Mouse (Mus musculus): ENCODE measurements around the gene Lrrc29.

Lrrc29 gene

GRCm38 (mm10) chr8:105331469-105331868 lies 5.4 kb upstream of the Lrrc29 start:
- no peak for TF ChIP-seq GATA4 (IDR thresholded peaks at IDR 0.05; ENCODE audit: insufficient replicate concordance, low read length)

GRCm38 (mm10) chr8:105330325-105330724 lies 4.2 kb upstream of the Lrrc29 start:
- TF ChIP-seq GATA4 (IDR thresholded peaks at IDR 0.05; ENCODE audit: insufficient replicate concordance, low read length), result no peak

- TF ChIP-seq GATA4 (IDR thresholded peaks at IDR 0.05; ENCODE audit: insufficient replicate concordance, low read length), result no peak
These were observed 890 bp upstream of the Lrrc29 start for GRCm38 (mm10) chr8:105326968-105327367.

- no peak for TF ChIP-seq GATA4 (IDR thresholded peaks at IDR 0.05; ENCODE audit: insufficient replicate concordance, low read length)
These were observed 411 bp downstream of the Lrrc29 start for GRCm38 (mm10) chr8:105325641-105326093.

- TF ChIP-seq GATA4 (IDR thresholded peaks at IDR 0.05; ENCODE audit: insufficient replicate concordance, low read length), result no peak
These were observed 2.9 kb downstream of the Lrrc29 start for GRCm38 (mm10) chr8:105323183-105323582.

- TF ChIP-seq GATA4 (IDR thresholded peaks at IDR 0.05; ENCODE audit: insufficient replicate concordance, low read length), result no peak
These were observed 7.4 kb downstream of the Lrrc29 start for GRCm38 (mm10) chr8:105318662-105319190.

- no peak for TF ChIP-seq GATA4 (IDR thresholded peaks at IDR 0.05; ENCODE audit: insufficient replicate concordance, low read length)
These were observed 8.1 kb downstream of the Lrrc29 start for GRCm38 (mm10) chr8:105317941-105318340.

GRCm38 (mm10) chr8:105315073-105315769 lies 10.9 kb downstream of the Lrrc29 start:
- no peak for TF ChIP-seq GATA4 (IDR thresholded peaks at IDR 0.05; ENCODE audit: insufficient replicate concordance, low read length)

GRCm38 (mm10) chr8:105313622-105314402 lies 12.3 kb downstream of the Lrrc29 start:
- no peak for TF ChIP-seq GATA4 (IDR thresholded peaks at IDR 0.05; ENCODE audit: insufficient replicate concordance, low read length)

- no peak for TF ChIP-seq GATA4 (IDR thresholded peaks at IDR 0.05; ENCODE audit: insufficient replicate concordance, low read length)
These were observed 13.1 kb downstream of the Lrrc29 start for GRCm38 (mm10) chr8:105312891-105313481.

GRCm38 (mm10) chr8:105311718-105312117 lies 14.4 kb downstream of the Lrrc29 start:
- no peak for TF ChIP-seq GATA4 (IDR thresholded peaks at IDR 0.05; ENCODE audit: insufficient replicate concordance, low read length)

- TF ChIP-seq GATA4 (IDR thresholded peaks at IDR 0.05; ENCODE audit: insufficient replicate concordance, low read length), result no peak
These were observed 16.0 kb downstream of the Lrrc29 start for GRCm38 (mm10) chr8:105310118-105310517.

- no peak for TF ChIP-seq GATA4 (IDR thresholded peaks at IDR 0.05; ENCODE audit: insufficient replicate concordance, low read length)
These were observed 16.8 kb downstream of the Lrrc29 start for GRCm38 (mm10) chr8:105309142-105309847.

- no peak for TF ChIP-seq GATA4 (IDR thresholded peaks at IDR 0.05; ENCODE audit: insufficient replicate concordance, low read length)
These were observed 17.6 kb downstream of the Lrrc29 start for GRCm38 (mm10) chr8:105308428-105308827.

- TF ChIP-seq GATA4 (IDR thresholded peaks at IDR 0.05; ENCODE audit: insufficient replicate concordance, low read length), result no peak
These were observed 18.4 kb downstream of the Lrrc29 start for GRCm38 (mm10) chr8:105307670-105308069.

Measured in liver, adult (tissue).